Mouse (Mus musculus) testis, postnatal 14 days (tissue): ENCODE measurements around the gene Trp53i11.

Source experiments
- DNase-seq: peaks from one replicate; pipeline ENCODE4 v3.0.0; 2021; ENCODE audit warnings: low spot score

Trp53i11 gene

DNA sequence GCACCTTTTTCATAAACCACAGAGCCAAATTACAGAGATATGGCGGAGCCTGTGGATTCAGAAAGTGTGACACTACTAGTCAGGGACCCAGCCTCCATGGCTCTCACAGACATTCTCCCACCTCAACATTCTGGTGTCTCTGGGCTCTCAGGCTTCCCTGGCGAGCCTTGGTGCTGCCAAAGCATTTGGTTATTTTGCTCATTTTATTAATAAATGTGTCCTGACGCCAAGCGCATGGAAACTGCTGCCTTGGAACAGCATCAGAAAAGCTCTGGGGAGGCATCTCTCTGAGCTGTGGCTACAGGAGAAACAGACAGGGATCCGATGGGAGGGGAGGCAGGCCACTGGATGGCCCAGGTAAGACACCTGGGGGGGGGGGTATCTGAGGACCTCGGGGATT lies 15.4 kb upstream of the Trp53i11 start:
- no peak for DNase-seq

DNA sequence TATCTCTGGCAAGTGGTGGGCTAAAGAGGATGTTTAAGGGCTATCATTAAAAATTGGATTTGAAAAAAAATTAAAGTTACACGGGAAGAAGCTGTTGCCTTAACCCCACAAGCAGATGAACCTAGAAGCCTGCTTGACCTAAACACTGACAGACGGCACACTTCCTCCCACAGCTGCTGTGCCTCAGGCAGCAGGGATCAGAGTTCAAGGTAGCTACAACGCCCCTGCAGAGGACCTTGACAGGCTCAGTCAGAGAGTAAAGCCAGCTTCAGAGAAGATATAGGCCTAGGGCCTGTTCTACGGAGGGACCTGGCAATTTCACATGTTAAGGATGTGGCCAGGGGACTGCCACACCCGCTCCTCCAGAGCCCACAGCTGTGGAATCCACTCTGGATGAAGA lies 14.9 kb upstream of the Trp53i11 start:
- no peak for DNase-seq

DNA sequence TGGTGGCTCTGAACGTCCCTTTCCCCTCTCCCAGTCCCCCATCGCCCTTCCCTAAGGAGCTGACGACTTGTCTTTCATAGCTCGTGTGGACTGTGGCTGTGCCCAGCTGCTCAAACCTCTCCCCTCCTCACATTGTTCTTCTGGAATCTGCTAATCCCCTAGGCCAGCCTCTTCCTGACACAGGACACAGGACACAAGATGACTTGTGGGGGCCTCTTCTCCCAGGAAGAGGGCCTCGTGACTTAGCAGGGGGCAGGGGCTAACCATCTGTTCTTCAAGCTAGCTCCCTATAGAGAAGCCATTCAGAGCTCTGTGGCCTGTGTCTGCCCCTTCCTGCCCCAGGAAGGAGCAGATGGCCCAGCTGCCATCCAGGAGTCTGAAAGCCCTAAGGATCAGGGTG lies 13.2 kb upstream of the Trp53i11 start:
- no peak for DNase-seq

DNA sequence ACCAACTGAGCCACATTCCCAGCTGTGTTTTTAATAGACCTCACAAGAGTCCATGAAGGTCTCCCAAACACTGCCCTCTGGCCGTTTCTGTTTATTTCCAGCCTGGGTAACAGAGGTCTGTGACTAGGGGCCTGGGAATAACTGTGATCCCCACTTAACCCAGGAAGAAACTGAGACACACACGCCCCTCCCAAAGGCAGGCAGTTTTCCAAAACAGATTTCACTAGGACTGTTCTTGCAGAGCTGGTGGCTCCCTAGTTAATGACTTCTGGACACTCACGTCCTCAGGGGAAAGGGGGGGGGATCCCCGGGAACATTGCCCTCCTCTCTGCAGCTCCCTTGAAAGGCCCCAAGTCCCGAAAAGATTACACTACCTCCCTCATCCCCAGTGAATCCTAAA lies 12.1 kb upstream of the Trp53i11 start:
- no peak for DNase-seq

DNA sequence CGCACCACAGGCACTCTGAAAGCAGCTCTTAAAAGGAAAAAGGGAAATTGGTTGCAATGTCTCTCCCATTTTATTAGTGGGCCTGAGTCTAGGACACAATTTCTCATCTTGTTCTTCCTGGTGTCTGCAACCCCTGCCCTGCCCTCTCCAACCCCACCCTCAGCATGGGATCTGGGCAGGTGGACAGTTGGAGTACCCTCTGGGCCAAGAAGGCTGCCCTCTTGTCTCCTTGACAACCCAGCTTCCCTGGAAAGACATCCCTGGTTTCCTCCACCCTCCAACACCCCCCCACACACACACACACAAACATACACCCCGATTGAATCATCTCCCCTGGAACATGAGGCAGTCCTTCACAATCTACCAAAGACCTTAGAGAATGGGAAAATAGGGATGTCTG lies 11.6 kb upstream of the Trp53i11 start:
- DNase-seq: no peak

DNA sequence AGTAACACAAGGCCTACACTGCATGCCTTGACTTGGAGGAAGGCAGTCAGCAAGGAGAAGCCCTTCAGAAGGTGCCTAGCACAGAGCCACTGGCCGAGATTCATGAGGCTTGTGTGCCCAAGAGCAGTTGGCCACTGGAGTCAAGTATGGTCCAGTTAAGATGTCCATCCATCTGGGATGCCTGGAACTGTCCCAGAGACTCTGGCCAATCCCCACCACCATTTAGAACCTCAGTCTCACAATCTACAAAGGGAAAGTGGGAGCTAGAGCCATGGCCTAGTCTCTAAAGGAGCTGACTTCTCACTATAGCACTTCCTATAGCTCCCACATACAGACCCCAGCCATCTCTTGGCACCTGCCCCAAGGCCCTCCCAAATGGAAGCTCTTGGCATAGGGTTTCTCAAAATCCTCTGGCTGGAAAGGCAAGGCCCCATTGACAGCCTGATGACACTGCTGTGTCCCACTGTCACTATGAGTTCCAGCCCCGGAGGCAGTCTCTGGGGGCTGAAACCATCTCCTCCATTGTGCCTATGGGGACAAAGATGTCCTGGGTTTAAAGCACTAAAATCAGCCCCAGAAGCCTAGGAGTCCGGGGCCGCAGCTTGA lies 11.1 kb upstream of the Trp53i11 start:
- DNase-seq: no peak

DNA sequence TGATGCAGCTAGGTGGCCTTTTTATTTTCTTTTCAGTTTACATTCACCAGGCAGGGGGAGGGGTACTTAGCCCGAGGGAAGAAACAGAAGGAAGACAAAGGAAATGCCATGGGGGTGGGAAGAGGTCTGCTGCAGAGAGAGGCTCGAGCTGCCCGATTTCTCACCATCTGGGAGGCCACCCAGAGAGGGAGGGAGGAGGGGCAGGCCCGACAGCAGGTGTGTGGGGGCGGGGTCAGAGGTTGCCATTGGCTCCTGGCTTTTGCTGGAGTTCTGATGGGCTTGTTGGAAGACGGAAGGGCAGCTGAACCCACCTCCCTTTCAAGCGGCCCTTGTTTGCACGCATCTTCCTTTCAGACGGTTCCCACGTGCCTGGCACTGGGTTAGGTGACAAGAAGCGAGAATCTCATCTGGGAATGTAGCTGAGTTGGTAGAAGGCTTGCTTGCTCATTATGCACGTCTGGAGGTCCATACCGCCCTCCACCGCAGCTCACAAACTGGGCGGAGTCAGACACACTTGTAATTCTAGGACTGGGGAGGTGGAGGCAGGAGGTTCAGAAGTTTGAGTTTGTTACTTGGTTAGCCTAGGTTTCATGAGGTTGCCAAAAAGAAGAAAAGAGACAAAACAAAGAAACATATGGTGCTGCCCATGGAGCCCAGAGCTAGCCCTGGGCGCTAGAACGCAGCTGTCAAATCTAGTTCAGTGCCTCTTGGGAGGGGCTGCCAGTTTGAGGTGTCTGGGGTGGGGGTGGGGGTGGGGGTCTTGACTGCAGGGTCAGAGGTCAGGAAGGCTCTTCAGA lies 10.3 kb upstream of the Trp53i11 start:
- DNase-seq: peak; percentile 81

DNA sequence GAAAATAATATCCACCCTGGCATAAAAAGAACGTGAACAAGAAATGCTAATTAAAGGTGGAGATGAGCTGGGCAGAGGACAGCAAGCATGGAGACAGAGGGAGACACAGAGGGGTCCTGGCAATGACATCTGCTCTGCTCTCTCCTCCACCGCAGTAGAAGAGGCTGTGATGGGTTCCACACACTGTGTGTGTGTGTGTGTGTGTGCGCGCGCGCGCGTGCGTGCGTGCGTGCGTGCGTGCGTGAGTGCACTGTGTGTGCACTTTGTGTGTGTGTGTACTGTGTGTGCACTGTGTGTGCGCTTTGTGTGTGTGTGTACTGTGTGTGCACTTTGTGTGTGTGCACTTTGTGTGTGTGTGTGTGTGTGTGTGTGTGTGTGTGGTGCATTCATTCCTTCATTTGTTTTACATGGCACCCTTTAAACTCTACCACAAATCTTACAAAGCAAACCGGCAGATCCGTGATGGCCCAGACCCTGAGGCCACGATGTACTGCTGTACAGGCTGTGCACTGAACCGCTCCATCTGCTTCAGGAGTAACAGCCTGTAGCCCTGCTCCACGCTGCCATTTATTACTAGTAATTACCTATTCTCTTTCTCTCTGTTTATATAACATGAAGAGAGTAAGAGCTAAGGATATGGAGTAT lies 9.6 kb upstream of the Trp53i11 start:
- no peak for DNase-seq

DNA sequence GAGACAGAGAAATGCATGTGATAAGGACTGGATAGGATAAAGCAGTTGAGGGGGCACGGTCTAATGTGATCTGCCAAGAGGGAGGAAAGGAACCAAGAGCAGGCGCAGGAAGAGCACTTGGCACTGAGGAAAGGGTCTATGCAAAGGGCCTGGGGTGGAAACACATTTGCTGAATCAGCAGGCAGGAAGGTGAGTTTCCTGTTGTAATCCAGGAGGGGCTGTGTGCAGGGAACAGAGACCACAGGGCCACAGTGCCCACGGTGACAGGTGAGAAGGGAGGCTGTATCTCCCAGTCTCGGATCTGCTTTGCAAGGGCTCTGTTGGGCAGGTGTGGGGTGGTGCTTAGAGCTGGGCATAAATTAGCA lies 9.1 kb upstream of the Trp53i11 start:
- no peak for DNase-seq

DNA sequence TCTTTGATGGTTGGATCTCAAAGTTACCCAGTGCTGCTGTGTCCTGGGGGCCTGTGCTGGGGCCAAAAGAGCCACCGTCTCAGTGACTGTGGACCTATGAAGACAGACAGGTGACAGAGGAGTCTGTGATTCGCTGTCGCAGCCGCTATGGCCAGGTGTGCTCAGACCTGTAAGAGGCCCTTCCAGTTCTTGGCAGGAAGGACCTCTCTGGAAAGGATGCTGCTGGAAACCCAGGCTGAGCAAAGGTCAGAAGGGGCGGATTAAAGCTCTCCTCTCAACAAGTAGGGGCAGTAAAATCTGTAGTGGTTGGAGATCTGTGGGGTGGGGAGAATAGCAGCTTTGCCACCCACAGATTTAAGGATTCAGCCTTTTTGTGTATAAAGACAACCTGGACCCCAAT lies 7.7 kb upstream of the Trp53i11 start:
- DNase-seq: no peak

DNA sequence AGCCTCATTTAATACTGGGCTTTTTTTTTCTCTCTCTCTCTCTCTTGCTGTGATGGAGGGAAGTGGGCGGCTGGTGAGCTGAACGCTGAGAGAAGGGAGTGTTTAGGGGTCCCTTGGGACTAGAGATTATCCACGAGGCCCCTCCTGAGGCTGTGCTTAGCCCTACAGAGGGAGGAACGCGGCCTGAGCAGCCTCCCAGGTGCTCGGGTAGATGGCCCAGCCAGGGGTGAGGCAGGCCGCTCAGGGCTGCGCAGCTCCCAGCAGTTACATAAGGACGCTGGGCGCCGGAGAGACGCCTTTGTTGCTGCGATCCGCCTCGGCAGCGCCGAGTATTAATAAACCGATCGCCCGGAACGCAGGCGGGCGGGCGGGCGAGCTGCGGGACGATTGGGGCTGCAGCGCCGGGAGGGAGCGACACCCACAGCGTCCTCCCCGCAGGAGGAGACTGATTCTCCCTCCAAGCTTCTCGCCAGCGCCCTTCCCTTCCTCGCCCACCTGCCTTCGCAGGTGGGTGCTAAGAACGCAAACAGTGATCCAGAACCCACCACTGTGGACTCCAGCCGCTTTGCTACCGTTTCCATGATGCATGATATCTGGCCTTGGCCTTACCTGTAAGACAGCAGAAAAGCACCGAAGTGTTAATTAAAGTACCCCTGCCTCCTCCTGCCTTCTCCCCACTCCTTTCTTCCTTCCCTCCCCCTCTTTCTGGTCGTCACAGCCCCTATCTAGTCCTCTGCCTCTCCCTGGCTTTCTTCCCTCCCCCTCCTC lies 7.1 kb upstream of the Trp53i11 start:
- no peak for DNase-seq

DNA sequence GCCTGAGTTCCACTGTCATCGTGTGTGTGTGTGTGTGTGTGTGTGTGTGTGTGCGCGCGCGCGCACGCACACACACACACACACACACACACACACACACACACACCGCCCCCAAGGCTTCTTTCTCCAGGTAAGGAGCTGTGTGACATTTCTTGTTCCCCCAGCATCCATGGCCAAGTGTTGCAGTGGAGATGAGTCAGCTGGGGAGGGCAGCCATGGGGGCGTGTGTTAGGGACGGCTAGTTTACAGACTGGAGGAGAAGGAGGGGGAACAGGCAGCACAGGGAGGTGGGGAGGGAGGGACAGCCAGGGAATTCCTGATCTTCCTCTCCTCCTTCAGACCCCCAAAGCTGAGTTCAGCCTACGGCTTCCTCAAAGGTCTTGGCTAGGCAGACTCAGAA lies 4.5 kb upstream of the Trp53i11 start:
- no peak for DNase-seq

DNA sequence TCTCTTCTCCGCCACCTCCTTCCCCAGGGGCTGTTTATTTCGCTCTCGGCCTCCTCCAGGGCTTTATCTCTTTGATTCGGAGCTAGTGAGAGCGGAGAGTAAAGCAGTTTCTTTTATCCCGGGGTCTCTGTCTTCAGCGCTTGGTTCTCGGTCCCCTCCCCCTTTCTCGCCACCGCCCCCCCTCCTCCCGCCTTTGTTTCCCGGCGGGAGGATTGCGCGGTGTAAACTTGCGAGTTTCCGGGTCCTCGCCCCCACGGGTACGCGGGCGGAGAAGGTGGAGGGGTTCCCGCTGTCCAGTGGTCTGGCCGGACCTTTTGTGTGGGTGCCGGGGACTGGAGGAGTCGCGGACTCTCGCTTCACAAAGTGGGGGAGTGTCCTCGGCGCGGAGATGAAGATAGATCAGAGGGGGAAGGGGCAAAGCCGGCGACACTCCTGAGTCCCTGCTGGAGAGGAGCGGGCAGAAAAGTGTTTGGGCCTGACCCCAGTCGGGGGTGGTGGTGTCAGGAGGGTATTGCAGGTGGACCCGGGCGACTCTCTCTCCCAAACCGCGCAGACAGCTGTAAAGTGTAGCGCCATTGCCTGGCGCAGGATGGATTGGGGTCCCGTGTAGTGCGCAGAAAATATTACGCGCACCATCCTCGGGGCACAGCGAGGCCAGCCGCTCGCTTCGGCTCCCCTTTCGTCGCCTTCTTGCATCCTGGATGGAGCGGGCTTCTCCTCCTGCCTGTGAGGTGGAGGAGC lies 842 bp downstream of the Trp53i11 start:
- DNase-seq: no peak

DNA sequence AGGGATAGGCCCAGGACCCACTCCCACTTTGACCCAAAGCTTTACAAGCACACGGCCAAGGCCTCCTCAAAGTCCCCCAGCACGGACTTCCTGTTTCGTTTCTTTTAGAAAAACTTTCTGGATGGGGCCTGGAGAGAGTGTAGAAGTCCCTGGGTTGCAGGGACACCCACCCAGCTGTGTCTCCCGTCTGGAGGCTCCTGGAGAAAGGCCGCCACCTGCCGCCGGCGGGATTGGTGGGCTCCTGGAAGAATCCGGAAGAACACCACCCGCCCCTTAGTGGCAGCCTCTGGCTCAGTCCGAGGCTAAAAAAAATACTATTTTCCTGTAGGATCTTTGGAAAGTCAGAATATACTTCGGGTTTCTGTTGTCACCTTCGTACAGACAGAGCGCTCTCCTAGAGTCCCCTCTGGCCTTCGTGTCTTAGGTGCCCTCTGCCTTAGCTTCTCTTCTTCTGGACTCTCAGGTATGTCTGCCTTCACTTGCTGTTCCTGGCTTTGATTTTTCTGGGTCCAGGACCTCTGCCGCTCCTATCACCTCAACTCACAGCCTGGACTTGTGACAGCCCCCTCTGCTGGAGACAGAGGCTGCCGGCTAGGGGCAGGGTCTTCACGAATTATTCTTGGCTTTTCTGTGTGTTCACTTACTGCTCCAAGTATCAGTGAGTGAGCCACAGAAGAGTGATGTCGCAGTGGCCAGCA lies 1.6 kb downstream of the Trp53i11 start:
- no peak for DNase-seq

DNA sequence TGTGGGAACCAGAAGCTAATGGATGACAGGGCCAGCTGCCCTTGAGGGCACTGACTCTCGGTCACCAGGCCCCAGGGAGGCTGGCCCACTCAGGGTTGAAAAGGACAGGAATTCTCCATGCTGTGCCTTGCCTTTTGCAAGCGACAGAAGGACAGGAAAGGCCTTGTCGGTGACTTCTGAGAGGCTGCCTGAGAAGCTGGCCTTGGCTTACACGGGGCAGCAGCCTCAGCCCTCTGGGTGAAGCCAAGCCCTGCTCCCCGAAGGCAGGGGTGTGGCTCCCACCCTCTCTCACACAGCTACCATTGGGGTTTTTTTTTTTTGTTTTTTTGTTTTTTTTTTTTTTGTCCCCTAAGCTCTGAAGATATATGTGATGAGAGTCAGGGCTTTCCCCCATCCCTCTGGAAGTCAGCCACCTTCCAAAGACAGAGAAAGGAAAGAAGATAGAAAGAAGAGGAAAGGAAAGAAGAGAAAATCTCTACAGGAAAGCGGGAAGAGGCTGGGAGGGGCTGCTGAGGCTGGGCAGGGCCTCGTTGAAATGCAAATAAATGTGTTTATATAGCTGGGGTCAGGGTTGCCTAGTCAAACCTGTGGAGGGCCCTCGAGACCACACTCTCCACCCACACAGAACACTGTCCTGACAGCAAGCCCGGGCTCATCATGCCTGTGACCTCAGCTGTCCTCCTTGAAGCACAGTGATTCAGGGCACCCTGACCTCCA lies 3.6 kb downstream of the Trp53i11 start:
- no peak for DNase-seq

DNA sequence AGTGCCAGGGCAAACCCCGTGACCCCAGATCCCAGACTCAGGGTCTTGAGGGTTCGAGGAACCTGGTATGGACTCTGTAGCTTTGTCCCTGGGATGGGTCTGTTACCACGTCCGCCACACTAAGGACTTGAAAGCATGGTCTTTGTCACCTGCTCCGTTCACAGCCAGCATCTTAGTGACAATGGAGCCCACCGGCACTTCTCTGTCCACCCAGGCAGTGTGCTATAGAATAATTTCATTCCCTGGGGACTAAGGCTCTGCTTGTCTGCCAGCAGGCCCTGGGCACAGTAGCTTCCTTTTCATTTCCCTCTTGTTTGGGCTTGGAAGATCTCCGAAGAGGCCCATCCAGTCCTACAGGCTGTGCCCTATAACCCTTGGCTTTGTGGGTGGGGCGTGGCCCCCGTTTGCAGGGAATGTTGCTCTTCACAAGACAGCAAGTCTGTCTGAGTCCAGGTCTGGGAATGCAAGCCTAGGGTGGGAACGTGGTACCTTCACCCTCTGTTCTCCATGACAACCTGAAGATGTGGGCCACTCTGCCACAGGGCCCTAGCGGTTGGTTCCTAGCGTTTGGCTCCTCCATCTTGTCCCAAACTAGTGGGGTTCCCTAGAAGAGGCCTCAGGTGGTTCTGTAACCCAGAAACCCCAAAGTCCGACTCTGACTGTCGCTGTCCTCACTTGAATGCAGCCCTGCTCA lies 4.3 kb downstream of the Trp53i11 start:
- DNase-seq: no peak

DNA sequence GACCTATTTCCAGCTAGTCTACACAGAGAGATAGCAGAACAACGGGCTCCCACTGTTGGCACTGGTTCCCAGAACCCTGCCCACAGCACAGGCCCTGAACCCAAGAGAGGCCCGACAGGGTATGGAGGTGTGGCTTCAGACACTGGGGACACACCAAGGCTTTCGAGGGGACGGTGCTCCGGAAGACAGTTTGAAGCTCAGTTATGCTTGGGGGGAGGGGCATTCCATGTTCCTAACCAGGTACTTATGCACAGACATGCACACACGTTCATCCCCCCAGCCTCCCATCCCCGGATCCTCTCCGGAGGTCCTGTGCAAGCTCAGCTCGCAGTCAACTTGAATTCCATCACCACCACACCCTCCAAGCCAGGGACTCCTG lies 4.8 kb downstream of the Trp53i11 start:
- DNase-seq: no peak

DNA sequence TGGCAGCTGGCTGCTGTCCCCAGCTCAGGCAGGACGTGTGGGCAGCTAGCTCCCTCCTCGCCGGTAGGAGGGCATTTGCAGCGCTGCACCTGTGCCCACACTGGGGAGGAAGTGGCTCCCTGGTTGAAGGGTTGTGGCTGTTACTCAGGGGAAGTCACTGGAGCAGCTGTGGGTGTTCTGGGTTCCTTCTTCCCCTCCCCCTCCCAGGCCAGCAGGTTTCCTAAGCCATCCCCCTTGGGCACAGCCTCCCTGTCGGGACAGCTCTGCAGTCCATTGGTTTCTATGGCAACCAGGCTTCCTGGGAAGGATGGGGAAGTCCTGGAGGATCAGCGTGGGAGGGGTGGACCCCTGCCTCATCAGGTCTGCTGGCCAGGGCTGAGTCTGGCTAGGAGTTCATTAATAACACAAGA lies 5.3 kb downstream of the Trp53i11 start:
- DNase-seq: no peak

DNA sequence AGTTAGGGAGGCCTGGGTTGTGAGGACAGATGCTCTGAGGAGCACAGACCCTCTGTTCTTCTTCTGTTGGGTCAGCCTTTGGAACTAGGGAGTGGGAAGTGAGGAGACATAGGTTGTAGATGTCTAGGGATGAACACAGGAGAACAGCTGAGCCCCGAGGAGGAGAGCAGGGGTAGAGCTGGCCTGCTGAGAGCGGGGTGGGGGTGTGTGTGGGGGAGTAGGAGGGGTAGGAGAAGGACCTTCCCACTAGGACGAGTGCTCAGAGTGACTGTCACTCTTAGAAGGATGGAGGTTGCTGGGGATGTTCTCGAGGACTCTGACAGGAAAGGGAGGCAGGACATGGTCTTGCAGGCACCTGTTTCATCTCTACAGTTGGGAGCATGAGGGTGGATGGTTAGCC lies 6.5 kb downstream of the Trp53i11 start:
- no peak for DNase-seq

DNA sequence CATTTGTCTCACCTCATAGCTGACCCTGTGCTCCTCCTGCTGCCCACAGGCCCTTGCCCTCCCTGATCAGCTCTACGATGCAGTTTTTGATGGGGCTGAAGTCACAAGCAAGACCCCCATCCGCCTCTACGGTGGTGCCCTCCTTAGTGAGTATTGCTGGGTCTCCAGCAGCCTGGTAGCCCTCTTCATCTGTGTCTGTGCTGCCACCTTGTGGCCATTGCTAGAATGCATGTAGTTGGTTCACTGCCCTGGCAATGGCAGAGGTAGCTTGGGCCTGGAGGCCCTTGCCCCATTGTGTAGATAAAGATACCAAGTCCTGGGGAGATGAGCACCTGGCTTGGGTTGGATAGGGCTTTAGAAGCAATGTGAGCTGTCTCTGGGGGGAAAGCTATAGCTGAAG lies 11.5 kb downstream of the Trp53i11 start:
- peak; percentile 81 for DNase-seq
